Mouse (Mus musculus): Measurements from ENCODE around the gene Psat1.

- TF ChIP-seq CTCF (IDR thresholded peaks at IDR 0.05; ENCODE audit: borderline replicate concordance, insufficient read depth, low read length) (no peak), POLR2A (IDR thresholded peaks at IDR 0.05; ENCODE audit: low read depth, low read length) (no peak)
Observed at GRCm38 (mm10) chr19:15864129-15864528, 83.0 kb downstream of the Psat1 start.
